Mouse (Mus musculus) lung, adult 2 months (tissue): ENCODE results near the gene Hist1h3e.
"Not testable (repeated sequence)": the region's sequence is repeated elsewhere in the genome, so short reads cannot be mapped to it uniquely, and the experiment has no call there.

ENCODE experiments used
- CTCF ChIP-seq: fragments of 200-500 bp; IDR thresholded peaks from 2 replicates; pipeline ENCODE4 v1.5.1; 2011; ENCODE audit warnings: mild to moderate bottlenecking, low read length, control low read depth; ENCODE audit not compliant: insufficient read depth
- POLR2A ChIP-seq: fragments of 200-500 bp; IDR thresholded peaks from 2 replicates; pipeline ENCODE4 v1.6.1; 2011; ENCODE audit warnings: low read depth, mild to moderate bottlenecking, control low read depth, low read length, borderline replicate concordance; ENCODE audit errors: extremely low read depth

DNA sequence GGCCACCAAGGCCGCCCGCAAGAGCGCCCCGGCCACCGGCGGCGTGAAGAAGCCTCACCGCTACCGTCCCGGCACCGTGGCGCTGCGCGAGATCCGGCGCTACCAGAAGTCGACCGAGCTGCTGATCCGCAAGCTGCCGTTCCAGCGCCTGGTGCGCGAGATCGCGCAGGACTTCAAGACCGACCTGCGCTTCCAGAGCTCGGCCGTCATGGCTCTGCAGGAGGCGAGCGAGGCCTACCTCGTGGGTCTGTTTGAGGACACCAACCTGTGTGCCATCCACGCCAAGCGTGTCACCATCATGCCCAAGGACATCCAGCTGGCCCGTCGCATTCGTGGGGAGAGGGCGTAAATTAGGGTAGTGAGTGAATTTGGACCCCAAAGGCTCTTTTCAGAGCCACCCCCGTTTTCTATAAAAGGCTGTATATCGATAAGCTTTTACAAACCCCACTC lies 13.7 kb upstream of the Hist1h3e start:
- not testable (repeated sequence) for TF ChIP-seq CTCF, POLR2A
